Mouse (Mus musculus) urinary bladder, postnatal 4 days (tissue): ENCODE measurements around the gene Il17rd.

ENCODE experiments used
- DNase-seq, 2 experiments: peaks; one replicate each; pipeline ENCODE4 v3.0.0; 2021 to 2022; ENCODE audit warnings: low spot score in 2 of 2

Gene Il17rd

DNA sequence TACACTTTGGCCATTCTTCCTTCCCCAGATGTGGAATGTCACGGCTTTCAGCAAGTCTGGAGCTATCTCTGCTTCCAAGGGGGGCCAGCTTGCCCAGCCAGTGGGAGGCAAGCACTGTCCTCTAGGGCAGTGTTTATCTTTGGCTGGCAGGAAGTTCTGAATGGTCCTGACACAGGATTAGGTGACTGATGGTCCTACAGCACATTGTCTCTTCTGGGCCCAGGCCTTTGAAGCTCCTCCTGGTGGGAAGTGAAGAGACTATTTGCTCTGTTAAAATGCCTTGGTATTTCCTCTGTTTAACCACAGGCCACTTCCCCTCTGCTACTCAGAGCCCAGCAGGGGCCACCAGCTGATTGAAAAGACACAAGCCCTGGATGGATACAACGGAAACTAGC is 6.2 kb downstream of the Il17rd start:
- no peak for DNase-seq

DNA sequence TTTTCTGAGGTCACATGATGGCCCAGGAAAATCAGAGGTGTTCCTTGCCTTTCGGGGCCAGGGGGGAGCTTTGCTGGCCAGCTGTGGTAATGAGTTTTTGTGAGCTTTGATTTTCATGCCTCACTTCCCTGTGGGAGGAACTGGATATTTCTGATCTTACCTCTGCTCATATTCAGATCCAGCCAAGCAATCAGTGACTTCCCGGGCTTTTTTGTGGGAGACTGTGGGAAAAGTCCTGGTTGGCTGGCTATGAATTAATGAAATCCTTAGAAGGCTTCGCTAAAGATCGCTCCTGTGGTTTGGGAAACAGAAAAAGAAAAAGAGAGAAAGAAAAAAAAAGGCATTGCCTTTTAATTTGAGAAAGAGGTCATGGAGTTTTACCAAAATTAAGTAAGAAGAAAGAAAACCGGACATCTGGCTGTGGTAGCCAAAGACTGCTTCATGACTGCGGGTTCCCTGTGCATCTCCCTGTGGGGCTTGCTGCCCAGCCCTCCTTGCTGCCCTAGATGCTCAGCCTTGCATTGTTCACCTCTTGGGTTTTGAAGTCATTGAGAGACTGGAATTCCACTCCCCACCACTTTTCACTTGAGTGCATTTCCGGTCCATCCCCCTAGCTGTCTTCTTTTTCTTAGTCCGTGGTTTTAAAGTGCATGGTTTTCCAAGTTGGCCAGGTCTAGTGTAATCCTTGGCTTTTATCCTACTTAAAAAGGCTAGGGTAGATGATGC is 9.7 kb downstream of the Il17rd start:
- DNase-seq, result no peak

DNA sequence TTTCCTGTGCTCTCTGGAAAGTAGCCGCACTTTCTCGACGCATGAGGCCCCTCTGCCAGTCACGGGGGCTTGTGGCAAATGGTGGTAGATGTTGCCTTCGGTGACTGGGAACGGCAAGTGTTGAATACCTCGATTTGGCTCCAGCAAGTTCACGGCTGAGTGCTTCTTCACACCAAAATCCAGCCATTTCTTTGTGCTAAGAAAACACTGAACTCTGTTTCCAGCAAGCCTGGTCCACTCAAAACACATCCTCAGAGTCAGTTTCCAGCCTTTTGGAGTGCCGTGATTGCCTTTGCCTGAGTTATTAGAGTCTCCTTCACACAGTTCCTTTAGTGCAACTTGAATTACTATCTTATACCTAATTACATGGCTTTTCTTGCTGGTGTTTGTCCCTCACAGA is 11.3 kb downstream of the Il17rd start:
- no peak for DNase-seq

DNA sequence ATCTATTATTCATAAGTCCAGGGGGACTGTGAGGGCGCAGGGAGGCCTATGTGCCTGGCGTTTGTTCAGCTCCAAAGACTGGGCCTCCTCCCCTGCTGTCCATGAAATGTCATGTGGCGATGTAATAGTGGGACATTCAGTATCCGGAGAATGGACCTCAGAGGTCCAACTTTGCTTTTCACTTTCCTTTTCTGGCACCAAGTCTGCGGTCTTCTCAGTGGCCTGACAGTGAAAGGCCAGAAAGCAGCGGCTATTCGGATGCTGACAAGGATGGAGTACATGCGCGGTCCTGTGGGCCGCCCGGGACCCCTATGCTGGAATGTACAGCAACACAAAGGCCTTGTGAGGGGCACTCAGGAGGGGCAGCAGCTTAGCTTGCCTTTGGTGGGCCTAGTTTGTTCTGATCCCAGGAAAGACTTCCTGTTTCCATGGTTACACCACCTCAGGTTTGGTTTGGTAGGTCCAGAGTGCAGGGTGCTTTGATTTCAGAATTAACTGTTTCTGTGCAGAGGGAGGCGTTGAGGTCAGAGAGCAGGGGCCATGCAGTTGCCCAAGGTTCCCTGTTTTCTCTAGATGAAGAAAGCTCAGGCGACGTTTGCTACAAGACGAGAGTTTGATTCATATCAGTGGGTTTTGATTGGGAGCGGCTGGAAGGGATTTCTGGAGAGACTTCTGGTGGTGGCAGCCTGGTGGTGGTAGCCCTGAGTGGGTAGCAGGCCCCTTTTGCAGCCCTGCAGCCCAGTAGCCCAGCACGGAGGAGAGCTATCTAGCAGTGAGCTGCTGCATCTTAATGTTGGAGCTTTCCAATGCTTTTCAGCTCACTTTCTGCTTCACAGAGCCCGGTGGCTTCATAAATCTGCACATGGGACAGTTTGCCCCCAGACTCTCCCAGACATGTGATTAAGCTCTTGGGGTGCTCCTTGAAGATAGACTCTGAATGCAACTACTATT is 12.1 kb downstream of the Il17rd start:
- no peak for DNase-seq

DNA sequence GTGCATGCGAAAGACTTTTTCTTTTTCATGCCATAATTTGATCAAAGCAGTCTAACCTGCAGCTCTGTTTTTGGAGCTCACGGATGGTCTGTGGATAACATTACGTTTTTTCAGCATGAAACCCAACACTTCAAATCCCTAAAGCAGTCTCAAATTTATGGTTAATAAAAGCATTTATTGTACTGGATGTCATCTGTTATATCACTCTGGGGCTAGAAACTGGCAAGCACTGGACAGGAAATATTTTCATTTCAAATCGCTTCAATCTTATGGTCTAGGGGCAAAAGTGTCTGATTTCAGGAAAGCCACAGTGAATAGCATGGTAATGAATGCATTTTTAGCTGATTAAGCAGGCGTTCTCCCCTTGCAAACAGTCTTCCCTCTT is 12.8 kb downstream of the Il17rd start:
- no peak for DNase-seq

DNA sequence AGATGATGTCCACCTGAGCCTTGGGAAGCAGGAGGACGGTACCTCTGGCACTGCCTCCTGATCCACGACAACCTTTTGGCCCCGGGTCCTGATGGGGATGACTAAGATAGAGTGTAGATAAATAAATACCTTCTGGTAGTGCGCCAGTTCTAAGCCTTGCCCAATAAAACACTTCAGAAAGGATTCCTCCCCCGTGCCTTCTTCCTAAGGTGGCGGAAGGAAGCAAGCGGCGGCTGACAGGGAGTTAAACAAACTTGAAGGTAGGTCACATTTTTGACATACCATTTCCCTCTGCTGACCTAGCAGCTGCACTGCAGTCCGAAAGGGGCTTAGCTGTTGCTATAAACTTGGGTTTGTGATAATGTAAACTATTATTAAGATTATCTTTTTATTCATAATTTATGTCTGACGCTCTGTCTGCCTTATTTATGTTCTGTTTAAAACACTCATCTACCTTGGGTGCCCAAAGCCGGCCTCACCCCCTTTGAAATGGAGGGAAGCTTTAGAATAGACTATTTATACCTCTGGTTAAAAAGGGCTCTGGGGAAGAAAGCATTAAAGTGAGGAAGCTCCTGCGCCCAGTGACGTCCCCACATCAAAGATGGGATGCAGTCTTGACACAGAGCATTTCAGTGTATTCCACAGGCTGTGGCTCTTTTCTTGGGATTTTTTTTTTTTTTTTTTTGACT is 19.9 kb downstream of the Il17rd start:
- DNase-seq, result no peak

DNA sequence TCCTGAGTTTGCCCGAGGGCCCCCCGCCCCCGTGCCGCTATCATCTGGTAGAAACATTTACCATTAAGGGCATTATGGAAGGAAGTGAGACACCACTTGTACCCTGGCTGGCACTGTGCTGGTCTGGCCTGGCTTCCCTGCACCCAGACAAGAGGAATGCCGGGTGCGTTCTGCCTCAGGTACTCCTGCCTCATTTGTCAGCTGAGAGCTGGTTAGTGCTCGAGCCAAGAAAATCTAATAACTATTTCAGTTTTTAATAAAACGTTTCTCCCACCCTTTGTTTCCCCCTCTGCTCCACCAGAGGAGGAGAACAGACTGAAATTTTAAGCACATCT is 20.4 kb downstream of the Il17rd start:
- DNase-seq, result no peak

DNA sequence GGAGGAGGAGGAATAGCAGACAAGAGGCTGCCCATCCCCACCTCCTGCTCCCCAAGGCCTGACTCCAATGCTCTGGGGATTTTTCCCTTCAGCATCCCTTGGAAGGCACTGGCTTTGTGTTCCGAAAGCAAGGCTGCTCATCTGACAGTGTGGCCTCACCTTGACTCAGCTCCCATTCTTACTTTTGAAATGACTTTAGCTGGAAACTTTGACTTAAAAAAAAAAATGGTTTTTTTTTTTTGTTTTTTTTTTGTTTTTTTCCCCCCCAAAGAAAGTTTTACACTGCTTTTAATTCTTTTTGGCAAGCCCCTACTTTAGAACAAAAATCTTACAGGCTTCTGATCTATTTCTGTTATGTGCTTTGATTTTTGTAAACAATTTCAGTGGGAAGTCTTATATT is 24.6 kb downstream of the Il17rd start:
- DNase-seq, result no peak

DNA sequence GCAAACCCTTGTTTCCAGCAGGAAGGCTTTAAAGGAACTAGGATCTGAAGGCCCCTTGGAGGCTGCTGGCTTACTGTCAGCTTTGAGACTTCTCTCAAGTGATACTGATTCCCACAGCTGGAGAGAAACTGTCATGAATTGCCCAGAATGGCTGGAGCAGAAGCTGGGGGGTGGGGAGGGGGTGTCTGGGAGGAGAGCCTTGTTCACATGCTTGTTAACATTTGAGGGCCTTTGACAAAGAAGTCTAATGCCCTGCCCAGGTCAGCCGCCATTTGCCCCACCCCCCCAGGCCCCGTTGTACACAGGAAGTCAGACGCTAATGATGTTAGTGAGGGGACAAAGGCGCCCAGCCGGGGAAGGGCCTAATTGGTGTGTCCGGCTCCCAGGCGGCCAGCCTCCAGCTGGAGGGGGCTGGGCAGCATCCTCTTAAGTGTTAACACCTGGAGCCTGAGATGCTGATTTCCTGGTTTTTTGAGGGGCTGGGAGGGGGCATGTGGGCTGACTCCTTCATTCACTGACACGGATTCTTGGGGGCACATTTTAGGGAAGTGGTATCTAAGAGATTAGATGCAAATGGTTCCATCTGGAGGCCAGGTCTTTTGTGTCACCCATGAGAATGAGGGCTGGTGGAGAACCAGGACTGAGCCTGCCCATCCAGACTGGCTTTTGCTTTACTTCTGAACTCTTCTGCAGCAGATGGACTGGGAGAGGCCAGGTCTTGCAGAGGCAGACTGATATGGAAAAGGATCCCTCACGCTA is 27.6 kb downstream of the Il17rd start:
- DNase-seq, result no peak

DNA sequence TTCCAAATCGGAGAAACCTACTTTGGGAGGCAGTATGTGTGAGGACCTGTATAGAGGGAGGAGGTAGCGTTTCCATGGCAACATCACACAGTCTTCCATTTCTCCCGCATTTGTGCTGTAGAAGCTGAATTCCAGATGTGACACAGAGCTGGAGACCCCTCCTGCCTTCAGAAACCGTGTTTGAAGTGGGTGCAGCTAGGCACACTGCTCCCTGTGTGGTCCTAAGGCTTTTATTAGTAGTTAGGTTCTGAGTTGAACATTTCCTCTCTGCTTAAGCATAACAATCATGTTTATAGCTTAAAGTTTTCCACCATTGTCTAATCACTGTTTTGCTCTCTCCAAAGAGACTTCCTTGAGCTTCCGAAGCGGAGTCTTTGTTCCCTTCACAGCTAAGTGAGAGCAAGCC is 29.1 kb downstream of the Il17rd start:
- no peak for DNase-seq

DNA sequence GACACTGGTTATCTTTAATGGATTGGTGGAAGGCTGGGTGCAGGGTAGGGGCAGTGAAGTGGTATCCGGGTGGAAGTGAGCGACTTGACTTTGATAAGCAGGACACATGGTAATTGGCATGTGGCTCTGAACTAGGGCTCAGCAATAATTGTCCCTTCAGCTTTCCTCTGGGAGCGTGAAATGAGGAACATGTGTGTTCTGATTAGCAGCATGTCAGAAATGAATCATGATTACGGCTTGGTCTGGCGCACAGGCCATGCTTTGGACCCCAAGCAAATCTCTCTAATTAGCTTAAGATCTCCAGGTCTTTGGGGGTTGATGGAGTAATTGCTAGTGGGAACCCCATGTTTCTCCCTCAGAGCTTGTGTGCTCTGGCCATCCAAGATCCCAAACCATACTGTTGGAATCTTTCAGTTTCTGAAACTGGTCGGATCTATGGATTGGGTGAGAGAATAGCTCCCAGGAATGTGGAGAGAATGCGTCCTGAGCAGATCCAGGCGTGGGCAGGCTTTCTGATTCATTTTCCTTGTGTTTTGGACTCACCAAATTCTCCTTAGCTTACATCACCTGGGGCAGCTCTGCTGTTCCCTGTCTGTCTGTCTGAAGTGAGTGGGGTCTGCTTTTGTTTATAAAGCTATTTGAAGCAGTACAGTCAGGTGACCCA is 30.8 kb downstream of the Il17rd start:
- no peak for DNase-seq

DNA sequence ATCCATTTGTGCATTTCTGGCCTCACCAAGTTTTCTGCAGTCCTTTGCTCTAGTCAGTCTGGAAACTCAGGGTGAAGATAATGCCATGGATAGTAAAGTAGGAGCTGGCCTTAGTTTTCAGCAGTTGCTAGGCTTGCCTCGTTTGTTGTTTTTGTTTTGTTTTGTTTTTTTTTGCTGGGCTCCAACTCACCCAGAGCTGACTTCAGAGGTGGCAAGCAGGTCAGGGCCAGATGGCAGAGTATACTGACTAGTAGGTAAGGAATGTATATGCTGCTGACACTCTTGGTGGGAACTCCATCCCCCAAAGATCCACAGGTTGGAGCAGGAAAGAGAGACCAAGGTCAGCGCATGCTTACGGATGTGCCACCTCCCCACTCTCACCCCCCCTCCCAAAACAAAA is 31.4 kb downstream of the Il17rd start:
- no peak for DNase-seq

DNA sequence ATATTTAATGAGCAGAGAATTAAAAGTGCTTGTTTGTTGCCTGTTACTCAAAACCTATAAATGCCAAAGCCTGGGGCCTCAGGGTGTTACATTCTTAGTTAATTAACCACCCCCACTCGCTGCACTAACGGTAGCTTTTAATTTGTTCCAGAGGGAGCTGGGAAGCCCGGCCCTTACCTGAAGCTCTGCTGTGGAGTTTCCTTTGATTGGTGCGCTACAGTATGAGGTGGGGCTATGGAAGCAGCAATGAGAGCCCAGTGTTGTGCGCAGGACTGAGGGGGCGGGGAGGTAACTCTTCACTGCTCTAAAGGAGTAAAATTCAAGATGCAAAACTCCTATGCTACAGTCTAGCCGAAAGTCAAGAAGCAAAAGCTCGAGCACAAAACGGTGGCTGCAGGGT is 32.0 kb downstream of the Il17rd start:
- no peak for DNase-seq

DNA sequence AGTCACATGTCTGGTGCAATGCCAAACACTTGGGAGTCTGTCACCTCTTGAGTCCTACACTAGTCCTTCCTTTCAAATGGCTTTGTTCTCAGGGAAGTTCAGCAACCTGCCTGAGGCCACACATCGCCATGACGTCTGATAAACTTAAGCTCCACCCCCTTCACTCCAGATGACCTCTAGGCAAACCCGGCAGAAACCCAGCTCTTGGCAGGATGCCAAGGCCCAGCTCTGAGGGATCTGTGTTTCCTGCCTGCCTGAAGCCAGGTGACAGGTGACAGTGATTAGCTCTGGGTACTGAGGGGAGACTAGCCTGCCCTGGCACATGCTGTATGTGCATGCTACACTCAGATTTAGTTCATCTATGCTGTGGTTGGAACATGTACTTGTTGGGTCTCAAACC is 33.2 kb downstream of the Il17rd start:
- DNase-seq, result no peak

DNA sequence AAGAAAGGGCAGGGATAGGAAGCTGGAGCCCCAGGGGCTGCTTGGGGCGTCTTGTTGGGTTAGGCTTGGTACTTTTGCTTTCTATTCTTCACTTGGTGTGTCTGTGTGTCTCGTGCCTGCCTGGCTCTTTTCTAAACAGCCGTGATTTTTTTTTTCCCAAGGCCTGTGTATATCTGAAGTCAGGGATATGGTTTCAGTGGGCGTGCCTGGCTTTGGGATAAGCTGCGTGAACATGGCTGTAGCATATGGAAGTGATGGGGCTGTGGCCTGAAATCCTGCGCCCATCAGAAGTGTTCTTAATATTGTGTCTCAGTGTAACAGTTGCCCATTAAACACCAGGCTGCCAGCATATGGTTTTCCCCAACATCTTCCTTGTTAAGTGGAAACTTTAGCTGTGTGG is 36.3 kb downstream of the Il17rd start:
- no peak for DNase-seq

DNA sequence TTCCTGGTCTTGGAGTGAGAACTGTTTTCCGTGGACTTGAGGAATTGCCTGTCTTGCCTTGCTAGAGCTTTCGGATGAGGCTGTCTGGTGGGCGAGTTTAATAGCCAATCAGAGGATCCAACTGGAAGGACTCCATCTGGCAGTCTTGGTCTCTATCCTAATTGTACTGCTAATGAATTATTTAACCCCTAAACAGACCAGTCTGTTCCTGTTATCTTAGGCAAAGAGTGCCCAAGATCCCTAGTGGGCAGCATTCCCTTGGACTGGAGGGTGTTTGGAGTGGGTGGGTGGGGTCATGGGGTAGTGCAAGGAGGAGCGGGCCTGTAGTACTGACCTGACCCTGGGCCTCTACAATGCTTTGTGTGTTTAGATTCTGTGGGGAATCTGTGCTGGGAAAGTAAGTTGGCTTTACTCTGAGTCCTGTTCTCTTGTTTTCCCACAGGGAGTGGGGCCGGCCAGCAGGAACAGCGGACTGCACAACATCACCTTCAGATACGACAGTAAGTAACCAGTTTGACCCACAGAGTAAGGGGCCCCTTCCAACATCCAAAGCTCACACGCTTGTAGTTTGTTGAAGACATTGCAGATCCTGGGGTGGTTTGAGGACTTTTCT is 37.3 kb downstream of the Il17rd start:
- DNase-seq, result no peak

DNA sequence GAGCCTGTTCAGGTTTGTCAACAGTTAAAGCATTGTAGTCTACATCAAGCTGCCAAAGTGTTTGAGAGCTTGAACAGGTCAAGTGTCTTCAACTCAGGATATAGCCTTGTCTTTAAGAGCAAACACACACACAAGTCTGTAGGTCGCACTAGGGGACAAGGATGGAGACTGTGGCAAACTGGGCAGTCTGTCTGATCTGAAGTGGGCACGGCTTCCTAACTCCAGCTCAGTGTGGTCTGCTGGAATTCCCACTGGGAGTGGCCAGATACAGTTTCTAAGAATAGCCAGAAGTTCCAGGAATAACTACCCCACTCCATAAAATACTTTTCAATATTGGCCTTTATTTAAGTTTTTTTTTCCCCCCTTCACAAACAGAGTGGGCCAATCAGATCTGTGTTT is 37.8 kb downstream of the Il17rd start:
- no peak for DNase-seq

DNA sequence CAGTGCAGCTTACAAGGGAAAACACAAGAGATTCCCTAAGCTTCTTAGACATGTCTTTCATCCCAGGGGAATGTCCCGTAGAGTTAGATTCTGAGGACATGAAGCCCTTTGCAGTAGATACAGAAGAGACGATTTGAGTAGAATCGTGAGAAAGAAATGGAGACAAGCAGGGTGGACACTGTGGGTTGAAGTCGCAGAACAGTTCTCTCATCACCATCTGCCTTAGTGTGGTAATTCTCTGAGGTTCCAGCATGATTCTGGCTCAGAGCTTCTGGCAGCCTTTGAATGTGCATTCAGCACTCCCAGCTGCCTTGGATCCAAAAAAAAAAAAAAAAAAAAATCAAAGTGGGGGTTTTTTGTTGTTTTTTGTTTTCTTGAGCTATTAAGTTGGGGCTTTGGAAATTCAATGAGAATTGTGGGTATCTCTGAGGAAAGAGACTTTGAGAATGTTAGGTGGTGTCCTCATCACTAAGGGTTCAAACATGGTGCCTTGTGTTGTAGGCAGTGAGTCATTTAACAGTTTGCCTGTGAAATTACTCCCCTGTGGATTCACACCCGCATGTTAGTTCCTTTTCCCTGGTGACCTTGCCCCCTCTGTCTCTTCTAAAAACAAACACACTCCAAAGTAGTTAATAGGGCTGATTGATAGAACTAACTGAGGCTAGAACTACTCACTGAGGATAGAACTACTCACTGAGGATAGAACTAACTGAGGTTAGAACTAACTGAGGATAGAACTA is 43.0 kb downstream of the Il17rd start:
- DNase-seq, result no peak

DNA sequence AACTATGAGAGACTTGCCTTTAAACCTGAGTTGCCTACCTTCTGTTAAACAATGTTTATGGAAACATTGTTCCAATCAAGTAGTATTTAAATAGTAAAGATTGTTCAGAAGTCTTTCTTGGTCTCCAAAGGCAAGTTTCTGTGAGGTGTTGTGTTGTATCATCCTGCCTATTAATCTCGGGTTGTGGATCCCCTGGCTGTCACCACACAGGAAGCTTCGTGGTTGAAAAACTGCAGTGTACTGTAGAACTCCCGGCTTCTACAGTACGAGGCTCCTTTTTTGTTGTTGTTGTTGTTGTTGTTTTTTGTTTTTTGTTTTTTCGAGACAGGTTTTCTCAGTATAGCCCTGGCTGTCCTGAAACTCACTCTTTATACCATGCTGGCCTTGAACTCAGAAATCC is 46.7 kb downstream of the Il17rd start:
- no peak for DNase-seq

DNA sequence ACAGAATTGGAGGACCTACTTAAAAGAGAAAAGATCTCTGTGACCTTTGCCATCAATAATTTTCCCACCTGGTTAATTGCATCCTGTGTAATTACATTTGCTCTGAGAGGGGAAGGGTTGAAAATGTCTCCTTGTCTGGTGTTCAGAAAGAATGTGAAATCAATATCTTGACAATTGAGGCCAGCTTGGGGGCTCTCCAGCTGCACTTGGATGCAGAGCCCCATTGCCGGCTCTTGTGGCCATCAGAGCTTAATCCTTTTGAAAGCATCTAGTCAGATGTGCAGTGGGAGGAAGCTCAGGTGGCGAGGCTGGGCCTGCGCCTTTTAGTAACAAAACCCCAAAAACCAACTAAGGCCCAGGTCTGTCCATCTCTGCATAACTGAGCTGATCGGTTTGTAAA is 47.3 kb downstream of the Il17rd start:
- DNase-seq, result no peak
